Mouse (Mus musculus): ENCODE results near the gene Csn1s1.

Csn1s1 gene

GRCm38 (mm10) chr5:87665908-87666307 is at the start of gene Csn1s1:
Csn1s1 (plus strand) TSS chr5:87666208.
- no peak for DNase-seq (ENCODE audit: low spot score in 2 of 2)

GRCm38 (mm10) chr5:87622681-87623080 is 43.3 kb upstream of the Csn1s1 start:
- DNase-seq (ENCODE audit: low spot score in 2 of 2) = no peak

- DNase-seq (ENCODE audit: low spot score in 2 of 2) = no peak
Measured at GRCm38 (mm10) chr5:87642787-87643186, 23.2 kb upstream of the Csn1s1 start.

GRCm38 (mm10) chr5:87699530-87699929 is 33.5 kb downstream of the Csn1s1 start, which contains the start of gene Csn2:
Csn2 (minus strand) TSS chr5:87699630.
- no peak for DNase-seq (ENCODE audit: low spot score in 2 of 2)

- DNase-seq (ENCODE audit: low spot score in 2 of 2) = no peak
Measured at GRCm38 (mm10) chr5:87705891-87706290, 39.9 kb downstream of the Csn1s1 start.
